Mouse (Mus musculus): ENCODE measurements around the gene Tex9.
"Not testable (repeated sequence)": the region's sequence is repeated elsewhere in the genome, so short reads cannot be mapped to it uniquely, and the experiment has no call there.

Tex9 gene

DNA sequence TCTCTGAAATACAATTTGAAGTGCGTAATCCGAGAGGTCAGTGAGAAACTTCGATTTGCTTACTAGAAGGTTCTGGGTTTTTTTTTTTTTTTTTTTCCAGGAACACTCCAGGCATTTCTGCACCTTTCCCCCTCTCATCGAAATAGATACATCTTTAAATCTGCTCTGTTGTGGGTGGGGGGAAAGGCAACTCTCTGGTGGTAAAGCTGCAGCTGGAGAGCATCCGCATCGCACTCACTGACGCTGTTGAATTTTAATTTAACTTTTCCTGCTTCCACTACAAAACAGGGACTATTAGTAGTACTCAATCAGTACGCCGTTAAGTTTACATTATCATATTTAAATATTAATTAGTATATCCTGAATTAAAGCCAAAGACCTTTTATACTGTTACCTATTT is 53.3 kb downstream of the Tex9 start:
- no peak for DNase-seq (ENCODE audit: low spot score)

DNA sequence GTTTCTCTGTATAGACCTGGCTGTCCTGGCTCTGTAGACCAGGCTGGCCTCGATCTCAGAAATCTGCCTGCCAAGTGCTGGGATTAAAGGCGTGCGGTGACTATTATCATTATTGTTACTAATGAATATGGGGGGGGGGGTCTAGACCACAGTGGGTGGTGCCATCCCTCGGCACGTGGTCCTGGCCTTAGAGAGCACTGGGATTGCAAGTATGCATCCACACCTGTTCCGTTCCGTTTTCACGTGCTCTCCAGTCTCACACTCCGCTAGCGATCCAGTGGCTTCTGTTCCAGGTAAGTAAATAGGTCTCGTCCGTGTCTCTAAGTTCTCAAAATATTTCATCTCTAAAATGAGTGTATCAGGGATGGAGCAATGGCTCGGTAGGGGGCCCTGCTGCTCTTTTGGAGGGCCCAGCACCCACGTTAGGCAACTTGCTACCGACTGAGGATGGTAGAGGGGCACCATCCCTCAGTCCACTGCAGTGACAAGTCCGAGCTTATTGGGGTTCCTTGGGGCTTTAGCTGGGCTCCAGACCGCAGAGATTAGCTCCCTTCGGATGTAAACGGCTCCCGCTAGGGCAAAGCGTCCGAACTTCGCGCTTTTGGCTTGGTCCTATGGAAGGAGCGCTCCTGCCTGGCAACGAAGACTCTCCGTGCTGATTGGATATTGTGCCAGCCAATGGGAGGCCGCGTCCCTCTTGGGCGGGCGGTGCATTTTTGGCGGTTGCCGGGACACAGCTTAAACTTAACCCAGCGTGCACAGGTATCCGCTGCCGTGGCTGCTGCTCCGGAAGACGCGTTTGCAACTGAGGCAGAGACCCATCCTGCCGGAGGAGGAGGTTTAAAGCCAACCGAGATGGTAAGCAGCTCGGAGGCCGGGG is 54.0 kb downstream of the Tex9 start, which contains the start of gene Mns1:
Gene Mns1, plus strand, starts transcription at position 190 of the 880 bp plus-strand sequence.
- DNase-seq (ENCODE audit: low spot score) = peak; percentile 94

DNA sequence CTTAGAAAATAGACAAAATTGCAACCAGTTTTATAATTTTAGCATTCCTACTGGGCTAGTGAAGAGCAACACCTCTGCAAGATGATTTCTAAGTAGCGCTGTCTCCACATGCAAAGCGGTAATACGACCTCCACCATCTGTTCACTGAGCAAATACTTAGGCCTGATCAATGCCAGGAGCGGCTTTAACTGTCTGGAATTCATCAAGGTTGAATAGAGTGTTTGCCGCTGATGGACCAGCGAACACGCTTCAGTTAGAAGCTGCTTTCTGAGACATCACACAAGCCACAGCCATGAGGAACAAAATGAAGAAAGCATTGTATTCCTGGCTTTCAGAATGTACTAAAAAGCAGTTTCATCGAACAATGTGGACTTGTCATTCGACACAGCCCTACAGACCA is 57.1 kb downstream of the Tex9 start:
- no peak for DNase-seq (ENCODE audit: low spot score)

DNA sequence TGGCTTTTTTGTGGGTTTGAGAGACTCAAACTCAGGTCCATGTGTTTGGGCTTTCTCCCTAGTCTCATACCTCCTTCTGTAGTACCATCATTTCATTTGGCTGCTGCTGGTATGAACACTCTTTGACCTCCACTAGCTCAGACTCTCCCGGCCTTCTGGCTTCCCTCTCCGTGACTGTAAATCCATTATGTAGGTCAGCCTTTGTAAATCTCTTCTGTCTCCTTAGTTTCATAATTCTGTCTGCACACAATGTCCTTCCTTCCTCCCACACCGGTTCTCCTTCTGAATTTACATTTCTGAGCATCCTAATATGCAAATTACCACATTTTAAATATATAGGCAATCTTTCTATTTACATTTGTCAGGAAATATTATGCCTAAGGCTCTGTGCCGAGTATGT is 64.2 kb downstream of the Tex9 start:
- no peak for DNase-seq (ENCODE audit: low spot score)

DNA sequence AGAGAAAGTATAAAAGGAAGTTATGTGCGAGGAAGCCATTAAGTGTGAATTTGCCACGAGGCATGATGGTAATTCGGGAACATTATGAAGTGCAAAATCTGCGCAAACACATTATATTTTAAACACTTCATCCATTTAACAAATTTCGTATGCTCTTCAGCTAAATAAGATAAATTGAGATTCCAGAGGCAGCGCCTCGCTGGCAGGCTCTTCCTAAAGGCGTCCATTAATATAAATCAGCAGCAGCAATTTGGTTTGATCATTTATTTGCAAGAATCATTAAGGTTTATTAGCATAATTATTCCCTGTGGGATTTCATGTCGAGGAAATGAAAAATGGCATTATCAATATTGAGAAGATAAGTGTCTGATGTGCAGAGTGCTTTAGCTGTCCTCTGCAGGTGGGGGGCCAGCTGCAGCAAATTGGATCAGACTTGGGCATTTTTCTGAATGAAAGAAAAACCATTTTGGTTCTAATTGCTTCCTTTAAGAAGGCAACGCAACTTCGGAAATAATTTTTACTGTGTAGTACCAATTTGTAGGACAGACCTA is 66.6 kb downstream of the Tex9 start:
- DNase-seq (ENCODE audit: low spot score) = no peak

DNA sequence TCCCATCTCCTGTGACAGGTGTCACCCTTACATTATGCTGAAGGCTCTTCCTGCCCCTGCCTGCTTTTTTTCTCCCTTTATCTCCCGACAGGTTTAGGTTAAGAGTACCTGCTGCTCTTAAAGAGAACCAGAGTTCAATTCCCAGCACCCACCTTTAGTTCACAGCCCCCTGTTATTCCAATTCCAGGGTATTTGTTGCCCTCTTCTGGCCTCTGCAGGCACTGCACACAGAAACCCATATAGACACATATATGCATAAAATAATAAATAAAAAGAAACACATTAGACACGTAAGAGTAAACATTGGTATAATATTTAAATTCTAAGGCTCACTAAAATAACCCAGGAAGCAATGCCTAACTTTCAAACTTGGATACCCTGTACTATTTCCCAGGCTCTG is 69.3 kb downstream of the Tex9 start:
- DNase-seq (ENCODE audit: low spot score) = no peak

DNA sequence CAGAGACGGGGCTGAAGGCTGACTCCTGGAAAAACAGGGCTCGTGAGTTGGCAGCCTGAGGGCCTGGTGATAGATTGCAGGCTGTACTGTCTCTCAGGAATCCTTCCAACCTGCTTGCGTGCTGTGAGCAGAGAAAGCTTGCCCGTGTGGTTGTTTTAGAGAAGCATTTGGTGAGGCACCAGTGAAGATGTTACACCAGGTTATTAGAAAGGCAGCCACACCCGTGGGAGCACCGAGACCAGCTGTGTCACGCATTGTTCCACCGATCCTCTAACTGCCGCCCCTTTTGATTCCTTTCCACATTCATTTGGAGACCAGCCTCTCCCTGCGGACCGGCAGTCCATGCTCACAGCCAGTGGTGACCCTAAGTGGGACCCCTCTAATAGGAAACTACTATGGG is 69.7 kb downstream of the Tex9 start:
- DNase-seq (ENCODE audit: low spot score) = no peak

DNA sequence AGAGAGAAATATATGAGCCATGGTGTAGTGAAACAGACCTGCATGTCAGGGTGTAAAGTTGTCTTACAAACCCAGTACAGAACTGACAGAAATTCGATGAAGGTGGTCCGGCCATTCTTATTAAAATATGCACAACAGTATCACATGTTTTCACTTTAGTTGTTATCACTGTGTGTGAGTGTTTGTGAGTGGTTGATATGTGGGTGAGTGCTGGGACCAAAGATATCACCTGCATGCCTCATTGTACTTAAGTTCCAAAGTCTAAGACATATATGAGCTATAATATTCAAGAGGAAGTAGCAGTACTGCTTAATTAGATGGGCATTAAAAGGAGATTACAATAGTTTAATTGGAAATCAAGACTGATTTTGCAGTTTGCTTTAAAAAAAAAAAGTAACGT is 71.5 kb downstream of the Tex9 start:
- no peak for DNase-seq (ENCODE audit: low spot score)

DNA sequence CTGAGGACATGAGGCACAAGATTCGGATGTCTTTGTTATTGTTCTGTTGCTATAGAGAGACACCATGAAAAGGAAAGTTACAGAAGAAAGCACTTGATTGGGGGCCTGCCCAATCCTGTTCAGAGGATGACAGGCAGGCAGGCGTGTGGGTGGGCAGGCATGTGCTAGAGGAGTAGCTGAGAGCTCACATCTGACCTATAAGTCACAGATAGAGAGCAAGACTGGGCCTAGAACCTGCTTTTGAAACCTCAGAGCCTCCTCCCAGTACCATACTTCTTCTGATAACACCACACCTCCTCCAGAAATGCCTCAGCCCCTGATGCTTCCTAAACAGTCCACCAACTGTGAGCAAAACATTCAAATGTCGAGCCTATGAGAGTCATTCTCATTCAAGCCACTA is 73.6 kb downstream of the Tex9 start:
- no peak for DNase-seq (ENCODE audit: low spot score)

DNA sequence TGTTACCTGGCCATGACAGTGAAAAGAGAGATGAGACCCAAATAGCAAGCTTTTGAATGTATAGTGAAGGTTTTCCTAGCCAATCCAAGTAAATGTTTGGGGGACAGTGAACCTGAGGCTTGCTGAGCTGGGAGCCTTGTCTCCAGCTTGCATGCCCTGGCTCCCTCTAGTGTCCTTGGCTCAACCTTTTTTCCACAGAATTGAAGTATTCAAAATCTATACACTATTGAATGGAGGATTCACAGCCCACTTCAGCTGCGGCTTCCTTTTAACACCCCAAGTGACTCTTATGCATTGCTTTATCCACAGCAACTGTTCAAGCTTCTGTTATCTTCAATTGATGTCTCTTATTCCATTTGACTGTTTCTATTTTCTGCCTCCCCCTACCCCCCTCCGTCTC is 80.3 kb downstream of the Tex9 start:
- DNase-seq (ENCODE audit: low spot score) = no peak

DNA sequence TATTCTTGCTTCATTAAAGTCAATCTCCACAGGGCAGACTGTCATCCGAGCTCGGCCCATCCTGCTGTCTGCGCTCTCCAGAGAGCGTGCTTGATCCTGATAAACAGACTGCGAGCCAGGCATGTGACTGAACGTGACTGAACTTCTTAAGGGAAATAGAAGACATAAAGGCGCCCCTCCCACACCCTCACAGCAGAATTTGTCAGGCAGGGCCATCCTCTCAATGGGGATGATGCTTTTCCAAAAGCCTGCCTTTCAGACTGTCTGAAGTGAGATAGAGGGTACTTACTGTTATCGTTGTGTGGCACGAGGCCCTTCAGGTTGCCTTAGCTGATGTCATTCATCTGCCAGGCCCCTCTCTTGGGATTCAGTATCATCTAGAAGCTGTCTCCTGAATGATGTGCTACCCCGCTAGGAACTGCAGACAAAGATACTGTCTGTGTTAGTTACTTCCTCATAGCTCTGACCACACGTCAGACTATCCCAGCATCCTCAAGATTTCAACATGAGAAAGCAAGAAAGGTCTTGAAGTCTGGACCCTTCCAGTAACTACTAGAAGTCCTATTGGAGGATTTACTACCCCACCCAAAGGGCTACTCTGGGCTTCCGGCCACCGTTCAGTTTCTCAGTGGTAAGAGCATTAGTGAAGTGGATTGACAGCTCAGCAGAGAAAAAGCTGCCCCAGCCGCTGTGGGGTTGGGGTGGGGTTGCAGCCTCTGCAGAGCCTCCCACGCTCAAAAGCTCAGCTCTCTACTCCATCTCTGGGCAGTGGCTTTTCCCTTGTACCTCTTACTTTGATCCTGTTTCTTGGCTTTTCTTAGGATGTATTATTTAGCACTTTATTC is 82.4 kb downstream of the Tex9 start:
- no peak for DNase-seq (ENCODE audit: low spot score)

DNA sequence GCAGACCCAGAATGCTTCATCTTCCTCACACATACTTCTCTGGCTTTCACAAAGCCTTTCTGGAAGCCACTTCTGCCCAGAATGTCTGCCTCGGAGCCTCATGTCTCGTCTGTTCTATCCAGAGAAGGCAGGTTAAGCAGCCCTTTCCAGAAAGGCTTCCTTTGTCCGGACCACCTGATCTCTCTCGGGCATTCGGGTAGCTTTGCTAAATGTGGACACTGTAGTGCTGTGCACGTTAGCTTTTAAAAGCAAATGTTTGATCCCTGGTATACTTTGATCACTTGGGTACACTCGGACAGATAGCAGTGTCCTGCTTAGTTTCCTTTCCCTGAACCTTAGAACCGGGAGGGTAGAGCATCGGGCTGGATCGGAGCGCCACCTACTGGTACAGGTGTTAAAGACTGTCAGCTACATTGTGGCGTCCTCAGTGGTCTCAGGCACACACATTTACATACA is 83.9 kb downstream of the Tex9 start:
- DNase-seq (ENCODE audit: low spot score) = peak; percentile 79

DNA sequence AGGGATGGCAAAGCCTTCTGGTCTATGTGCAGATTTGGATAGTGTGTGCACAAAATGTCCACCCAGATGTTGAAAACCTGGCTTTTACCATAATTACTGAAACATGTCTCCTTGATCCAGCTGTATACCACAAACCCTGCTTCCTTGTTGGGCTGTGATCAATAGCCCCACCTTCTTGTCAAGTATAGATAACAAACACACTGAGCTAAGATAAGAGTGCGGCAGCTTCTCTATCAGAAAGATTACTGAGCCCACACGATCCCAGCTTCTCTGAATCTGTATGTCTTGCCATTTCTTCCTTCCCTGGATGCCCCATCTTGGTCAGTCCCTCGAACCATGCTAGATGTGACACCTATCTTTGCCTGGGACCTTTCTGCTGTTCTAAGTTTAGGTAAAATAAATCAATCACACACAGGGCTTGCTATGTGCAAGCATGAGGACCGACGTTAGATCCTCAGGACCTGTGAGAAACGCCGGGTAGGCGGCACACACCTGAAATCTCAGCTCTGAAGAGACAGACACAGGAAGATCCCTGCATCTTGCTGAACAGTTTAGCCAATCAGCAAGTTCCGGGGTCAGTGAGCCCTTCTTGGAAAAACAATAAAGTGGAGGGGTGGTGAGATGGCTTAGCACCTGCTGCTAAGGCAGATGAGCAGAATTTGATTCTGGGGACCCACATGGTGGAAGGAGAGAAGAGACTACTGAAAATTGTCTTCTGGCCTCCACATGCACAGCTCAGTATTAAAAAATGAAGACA is 86.0 kb downstream of the Tex9 start:
- no peak for DNase-seq (ENCODE audit: low spot score)

DNA sequence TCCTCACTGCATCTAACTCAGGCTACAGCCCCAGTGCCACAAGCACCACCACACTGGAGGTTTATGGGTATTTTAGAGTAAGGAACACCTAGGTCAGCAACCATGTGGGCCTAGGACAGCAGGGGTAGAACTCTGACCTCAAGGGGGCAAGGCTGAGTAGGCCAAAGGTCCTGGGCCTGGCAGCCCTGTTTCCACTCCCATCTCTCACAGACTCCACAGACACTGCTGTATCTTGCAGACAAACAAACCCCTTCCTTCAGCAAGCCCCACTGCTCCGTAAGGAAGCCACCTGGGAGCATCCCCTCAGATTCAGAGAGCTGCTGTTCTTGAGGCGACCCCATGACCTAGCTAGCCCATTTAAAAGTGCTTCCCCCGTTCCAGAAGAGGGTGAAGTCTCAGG is 87.1 kb downstream of the Tex9 start:
- DNase-seq (ENCODE audit: low spot score) = no peak

DNA sequence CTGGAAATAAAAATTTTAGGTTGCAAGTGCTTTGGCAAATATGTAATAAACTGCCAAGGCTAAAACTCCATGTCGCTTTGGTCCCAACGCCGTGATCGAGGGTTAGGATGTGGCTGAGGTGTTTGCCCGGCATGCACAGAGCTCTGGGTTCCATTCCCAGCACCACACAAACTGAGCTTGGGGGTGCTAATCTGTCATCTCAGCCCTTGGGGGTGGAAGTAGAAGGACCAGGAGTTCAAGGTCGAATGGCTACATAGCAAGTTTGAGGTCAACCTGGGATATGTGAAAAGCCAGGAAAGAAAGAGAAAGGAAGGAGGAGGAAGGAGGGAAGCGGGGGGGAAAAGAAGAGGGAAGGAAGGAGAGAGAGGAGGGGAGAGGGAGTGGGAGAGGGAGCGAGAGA is 87.6 kb downstream of the Tex9 start:
- no peak for DNase-seq (ENCODE audit: low spot score)

DNA sequence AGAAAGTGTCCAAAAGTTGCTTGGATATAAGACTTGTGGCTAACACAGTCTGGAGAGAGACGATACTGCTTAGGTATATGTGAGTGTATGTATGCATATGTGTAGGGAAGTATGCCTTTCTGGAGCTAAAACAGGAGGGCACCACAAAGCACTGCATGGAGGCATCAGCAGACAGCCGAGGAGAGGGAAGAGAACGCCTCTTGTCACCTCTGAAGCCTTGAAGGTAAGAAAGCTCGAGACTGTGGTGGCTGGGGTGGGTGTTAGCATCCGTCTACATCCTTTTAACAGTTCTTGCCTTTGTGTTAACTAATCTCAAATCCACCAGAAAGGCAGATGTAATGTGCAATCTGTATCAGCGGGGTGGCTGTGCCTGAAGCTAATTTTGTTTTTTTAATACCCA is 88.6 kb downstream of the Tex9 start:
- no peak for DNase-seq (ENCODE audit: low spot score)

DNA sequence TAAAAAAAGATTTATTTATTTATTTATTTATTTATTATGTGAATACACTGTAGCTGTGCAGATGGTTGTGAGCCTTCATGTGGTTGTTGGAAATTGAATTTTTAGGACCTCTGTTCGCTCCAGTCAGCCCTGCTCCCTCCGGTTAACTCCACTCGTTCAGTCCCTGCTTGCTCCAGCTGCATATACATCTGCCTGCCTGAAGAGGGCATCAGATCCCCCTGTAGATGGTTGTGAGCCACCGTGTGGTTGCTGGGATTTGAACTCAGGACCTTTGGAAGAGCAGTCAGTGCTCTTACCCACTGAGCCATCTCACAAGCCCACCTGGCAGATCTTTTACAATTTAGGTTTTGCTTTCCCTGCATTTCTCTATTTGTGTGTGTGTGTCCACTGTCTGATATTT is 90.2 kb downstream of the Tex9 start:
- not testable (repeated sequence) for DNase-seq (ENCODE audit: low spot score)

All from adipocyte (in vitro differentiated cells).